Mouse (Mus musculus) heart, postnatal 10 days (tissue): ENCODE measurements around the gene Cox10. TPM values are rescaled to one million over a fixed set of nuclear protein-coding genes. Genes with fewer than 3 reads are reported as not detected.

Source experiments
- DNase-seq, 2 experiments: peaks; one replicate each; pipeline ENCODE4 v3.0.0; 2021
- intact Hi-C: fragments of 180-260 bp; cut with DNase I; formaldehyde crosslinking; loops from one replicate; pipeline ENCODE4 v1.15.1; 2025
- total RNA-seq, 2 experiments: library from RNA; stranded (reverse); gene quantifications; 2 replicates each; pipeline ENCODE4 v1.2.3; 2021

Gene Cox10
- total RNA-seq, 2 experiments from 2014 or later: 71.2 to 72.1 TPM

DNA sequence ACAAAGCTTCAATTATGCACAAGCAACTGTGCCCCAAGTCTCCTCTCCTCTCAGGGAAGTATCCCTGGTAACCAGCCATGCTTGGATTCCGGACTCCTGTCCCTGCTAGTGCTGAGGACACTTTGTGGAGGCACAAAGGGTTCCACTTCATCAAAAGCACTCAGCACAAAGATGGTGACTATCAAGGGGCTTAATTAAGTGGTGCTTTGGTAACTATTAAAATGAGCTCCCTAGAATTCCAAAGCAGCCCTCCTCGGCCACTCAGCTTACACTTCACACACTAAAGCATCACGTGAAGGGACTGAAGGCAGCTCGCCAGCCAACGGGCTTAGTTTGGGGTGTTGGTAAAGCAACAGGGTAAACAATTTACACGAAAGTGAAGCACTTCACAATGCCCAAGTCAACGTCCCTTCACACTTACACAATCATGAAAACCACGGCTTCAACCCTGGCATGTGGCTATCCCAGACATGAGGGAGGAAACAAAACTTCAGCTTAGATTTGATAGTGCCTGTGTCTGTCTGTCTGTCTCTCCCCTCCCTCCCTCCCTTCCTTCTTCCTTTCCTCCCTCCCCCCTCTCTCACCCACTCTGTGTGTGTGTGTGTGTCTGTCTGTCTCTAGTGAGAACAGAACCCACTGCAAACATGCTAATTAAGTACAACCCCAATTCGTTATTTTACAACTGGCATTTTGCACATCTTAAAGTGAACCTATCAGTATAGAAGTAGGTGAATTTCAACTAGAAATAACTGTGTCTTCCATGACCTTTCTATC lies 27.9 kb downstream of the Cox10 start:
- DNase-seq: no peak
- intact Hi-C loops: no loop called here

DNA sequence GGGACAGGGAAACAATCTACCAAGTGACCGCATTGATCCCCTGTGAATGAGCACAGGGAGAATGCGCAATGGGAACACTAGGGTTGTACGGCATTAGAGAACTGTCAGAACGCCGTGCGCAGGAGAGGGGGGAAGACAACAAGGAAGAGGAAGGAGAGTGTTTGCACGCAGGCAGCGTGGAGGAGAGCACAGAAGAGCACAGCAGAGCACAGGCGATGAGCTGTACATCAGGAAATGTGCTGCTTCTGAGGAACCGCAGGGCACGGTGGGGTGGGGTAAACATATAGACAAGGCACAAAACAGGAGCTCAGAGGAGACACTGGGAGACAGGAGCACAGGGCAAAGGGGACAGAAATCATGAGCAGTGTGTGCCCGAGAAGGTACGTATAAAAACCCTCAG lies 31.8 kb downstream of the Cox10 start:
- DNase-seq: no peak
- intact Hi-C loops: no loop called here

GRCm38 (mm10) chr11:64045041-64045440 lies 34.2 kb downstream of the Cox10 start:
- no peak for DNase-seq
- intact Hi-C loops: no loop called here

GRCm38 (mm10) chr11:64044024-64044423 lies 35.2 kb downstream of the Cox10 start:
- no peak for DNase-seq
- intact Hi-C loops: no loop called here

GRCm38 (mm10) chr11:64041281-64041680 lies 38.0 kb downstream of the Cox10 start:
- intact Hi-C loops: no loop called here
- DNase-seq: no peak

GRCm38 (mm10) chr11:64039600-64039999 lies 39.7 kb downstream of the Cox10 start:
- no peak for DNase-seq
- intact Hi-C loops: no loop called here

GRCm38 (mm10) chr11:64037471-64038125 lies 41.7 kb downstream of the Cox10 start:
- intact Hi-C loops: no loop called here
- DNase-seq: no peak

DNA sequence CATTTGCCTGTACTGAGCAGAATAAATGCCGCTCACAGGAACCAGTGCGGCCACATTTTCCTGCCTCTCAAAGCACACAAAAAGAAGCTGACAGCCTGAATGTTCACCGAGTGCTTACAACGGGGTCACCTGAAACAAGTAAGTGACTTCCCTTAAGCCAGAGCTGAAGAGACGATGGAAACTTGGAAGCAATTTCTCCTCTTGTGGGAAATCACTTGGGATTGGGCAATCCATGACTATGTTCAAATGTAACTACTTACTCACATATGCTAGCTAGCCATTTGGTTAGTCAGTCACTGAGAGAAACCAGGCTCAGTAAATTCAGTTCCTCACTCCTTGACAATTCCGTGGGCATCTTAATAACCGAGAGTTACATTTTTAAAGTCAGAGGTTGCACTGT lies 43.0 kb downstream of the Cox10 start:
- no peak for DNase-seq
- intact Hi-C loops: no loop called here

DNA sequence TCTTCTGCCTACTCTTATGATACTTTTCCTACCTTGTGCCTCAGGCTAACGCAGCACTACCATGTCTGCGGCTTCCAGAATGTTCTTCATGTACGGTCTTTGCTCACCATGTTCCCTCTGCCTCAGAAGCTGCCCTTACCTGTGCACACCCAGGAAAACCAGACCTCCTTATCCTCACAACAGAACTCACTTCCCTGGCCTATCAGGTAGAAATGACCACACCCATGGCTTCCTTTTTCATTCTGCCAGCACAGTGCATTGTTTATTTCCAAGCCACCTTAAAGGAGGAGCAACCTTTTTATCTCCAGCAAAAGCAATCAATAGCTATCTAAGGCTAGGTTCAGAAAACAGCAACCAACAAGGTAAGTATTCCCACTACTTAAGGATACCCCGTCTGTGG lies 43.6 kb downstream of the Cox10 start:
- intact Hi-C loops: no loop called here
- no peak for DNase-seq

DNA sequence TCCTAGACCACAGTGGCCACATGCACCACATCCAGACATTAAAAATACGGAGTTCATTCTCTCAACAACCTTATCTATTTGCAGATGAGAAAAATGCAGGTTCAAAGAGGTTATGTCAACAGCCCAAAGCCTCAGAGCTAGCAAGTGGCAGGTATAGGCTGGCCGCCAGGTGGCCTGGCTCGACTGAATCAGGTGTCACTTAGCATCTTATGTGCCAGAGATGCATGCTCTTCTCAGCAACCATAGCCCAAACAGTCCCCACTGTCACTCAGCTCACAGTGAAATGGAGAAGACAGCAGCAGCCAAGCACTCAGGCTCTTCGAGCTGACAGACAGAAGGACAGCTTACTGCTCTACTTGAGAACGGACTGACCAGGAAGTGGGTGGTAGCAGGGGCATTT lies 44.6 kb downstream of the Cox10 start:
- intact Hi-C loops: no loop called here
- no peak for DNase-seq

GRCm38 (mm10) chr11:64027423-64027822 lies 51.8 kb downstream of the Cox10 start:
- no peak for DNase-seq
- intact Hi-C loops: no loop called here

DNA sequence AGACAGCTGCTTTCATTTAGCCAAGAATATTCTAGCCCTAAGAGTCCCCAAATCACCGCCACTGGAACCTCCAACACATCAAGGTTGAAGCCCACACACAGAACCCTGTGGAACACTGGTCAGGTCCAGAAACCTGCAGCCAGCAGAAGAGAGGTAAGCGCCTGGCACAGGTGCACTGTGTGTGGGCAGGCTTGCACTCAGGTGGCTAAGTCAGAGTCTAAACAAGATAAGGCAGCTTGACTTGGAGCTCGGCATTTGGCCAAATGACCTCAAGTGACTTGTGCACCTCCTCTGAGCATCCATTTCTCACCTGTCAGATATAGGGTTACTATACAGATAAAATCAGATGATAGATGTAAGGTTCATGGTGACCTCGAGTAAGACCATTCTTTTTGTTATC lies 53.4 kb downstream of the Cox10 start:
- no peak for DNase-seq
- intact Hi-C loops: no loop called here

DNA sequence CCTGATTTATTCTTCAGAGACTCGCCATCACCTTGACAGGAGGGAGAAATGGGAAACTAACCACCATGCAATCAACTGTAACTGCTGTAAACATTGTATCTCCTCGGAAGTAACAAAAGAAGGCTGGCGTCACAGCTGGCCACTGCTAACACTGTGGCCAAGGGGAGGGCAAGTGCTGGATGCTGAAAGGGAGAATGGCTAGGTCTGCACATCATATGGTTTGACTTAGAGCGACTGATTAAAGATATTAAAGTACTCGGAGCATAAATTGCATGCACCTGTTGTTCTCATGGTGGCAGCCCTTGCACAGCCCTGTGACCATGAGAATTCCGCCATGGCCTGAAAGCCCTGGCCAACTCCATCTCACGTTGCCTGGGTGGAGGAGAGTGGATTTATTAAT lies 54.7 kb downstream of the Cox10 start:
- intact Hi-C loops: no loop called here

GRCm38 (mm10) chr11:64023380-64023981 lies 55.8 kb downstream of the Cox10 start:
- intact Hi-C loops: no loop called here
- DNase-seq: no peak

More for the DNA sequence above, 54.7 kb downstream of the Cox10 start:
- no peak for DNase-seq

DNA sequence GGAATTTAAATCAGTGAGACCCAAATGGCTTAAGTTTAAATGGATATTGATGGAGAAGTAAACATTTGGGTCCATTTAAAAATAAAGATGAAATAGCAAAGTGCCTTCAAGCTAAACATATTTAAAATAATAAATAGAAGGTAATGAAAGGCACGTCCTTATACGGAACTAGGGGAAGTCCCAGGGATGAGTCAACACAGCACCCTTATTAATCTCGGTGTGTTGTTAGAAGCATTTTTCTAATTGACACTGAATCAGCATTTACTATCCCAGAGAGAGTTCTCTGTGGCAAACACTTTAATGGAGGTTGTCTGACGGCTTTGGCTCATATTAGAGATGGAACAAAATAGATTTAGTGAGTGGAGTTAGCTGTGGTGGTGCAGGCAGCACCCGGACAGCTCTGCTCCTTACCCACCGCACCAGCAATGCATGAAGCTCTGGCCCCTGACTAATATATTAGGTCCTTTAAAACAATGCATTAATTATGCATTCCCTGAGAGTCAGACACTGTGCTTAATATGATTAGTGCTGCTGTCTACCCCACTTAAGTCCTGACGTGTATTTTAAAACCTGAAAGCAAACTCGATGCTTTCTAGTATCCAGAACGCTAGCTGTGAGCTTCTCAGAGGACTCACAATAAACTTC lies 56.7 kb downstream of the Cox10 start:
- no peak for DNase-seq
- intact Hi-C loops: no loop called here

GRCm38 (mm10) chr11:64019235-64019634 lies 60.0 kb downstream of the Cox10 start:
- intact Hi-C loops: no loop called here

GRCm38 (mm10) chr11:64018165-64018564 lies 61.1 kb downstream of the Cox10 start:
- no peak for DNase-seq
- intact Hi-C loops: no loop called here

More at GRCm38 (mm10) chr11:64019235-64019634, 60.0 kb downstream of the Cox10 start:
- DNase-seq: no peak

GRCm38 (mm10) chr11:64015309-64015708 lies 64.0 kb downstream of the Cox10 start:
- DNase-seq: no peak
- intact Hi-C loops: no loop called here

- intact Hi-C loops: no loop called here
- no peak for DNase-seq
Measured at GRCm38 (mm10) chr11:64010724-64011496, 68.4 kb downstream of the Cox10 start.

DNA sequence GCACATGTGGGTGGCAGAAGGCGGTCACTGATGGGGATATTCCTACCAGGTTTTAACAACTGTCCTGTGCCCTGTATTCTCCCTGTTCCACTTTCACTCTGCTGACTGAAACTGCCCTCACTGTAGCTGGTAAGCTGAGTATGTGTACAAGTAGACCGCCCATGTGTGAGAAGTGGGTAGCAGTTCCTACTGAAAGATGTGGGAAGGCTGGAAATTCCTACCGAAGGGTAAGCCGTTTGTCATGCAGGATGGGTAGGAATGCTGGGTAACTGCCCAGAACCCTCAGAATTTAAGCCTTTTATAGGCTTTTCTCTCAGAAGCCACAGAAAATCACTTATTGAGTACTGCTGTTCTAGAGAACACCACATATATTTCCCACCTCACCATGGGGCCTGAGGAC lies 75.1 kb downstream of the Cox10 start:
- intact Hi-C loops: no loop called here
- DNase-seq: no peak

GRCm38 (mm10) chr11:64003484-64003883 lies 75.8 kb downstream of the Cox10 start:
- intact Hi-C loops: no loop called here
- DNase-seq: no peak
